Comparison of ENCODE assay signal across 8 mouse cellular contexts in genomic region chr17:35058911-35059892, GRCm38 (mm10). TPM values are rescaled to one million over a fixed set of nuclear protein-coding genes. Genes with fewer than 3 reads are reported as not detected.
DNase-seq lines count a peak whose midpoint lies in the region; ATAC-seq and TF ChIP-seq lines count a peak whose summit lies in the region.

Gene Ddah2 (plus strand): TSS chr17:35059035.

- H3K4me3 ChIP-seq in C2C12 (ENCODE audit: insufficient read depth, poor library complexity, severe bottlenecking), result peak within 1 kb of the TSS; percentile 37
- H3K4me3 ChIP-seq in bone marrow macrophage, adult 2 months (ENCODE audit: insufficient read depth, low read length), result peak within 1 kb of the TSS; percentile 57
- H3K4me3 ChIP-seq in erythroblast, embryonic 14.5 days (replicated peaks), result peak within 1 kb of the TSS; percentile 64
- H3K4me3 ChIP-seq in heart, embryonic 11.5 days (ENCODE audit: low read depth, low read length), result peak within 1 kb of the TSS; percentile 77
- H3K4me3 ChIP-seq in kidney, embryonic 15.5 days (replicated peaks), result peak within 1 kb of the TSS; percentile 83
- H3K4me3 ChIP-seq in liver, embryonic 13.5 days (replicated peaks), result peak within 1 kb of the TSS; percentile 65
- H3K4me3 ChIP-seq in stomach, embryonic 15.5 days (replicated peaks), result peak within 1 kb of the TSS; percentile 69

- H3K9me3 ChIP-seq in erythroblast, embryonic 14.5 days (ENCODE audit: control insufficient read depth, low read length), result no peaks in the 10 kb centered on the region
- no peaks in the 10 kb centered on the region for H3K9me3 ChIP-seq in heart, embryonic 11.5 days (replicated peaks; ENCODE audit: control insufficient read depth, low read length)
- H3K9me3 ChIP-seq in kidney, embryonic 15.5 days (replicated peaks), result no peaks in the 10 kb centered on the region
- H3K9me3 ChIP-seq in liver, embryonic 13.5 days (replicated peaks), result no peaks in the 10 kb centered on the region
- no peaks in the 10 kb centered on the region for H3K9me3 ChIP-seq in stomach, embryonic 15.5 days

- peaks cover 21% of the 10 kb centered on the region for H3K79me2 ChIP-seq in C2C12 (ENCODE audit: control insufficient read depth, insufficient read depth)

- H3K79me3 ChIP-seq in C2C12 (ENCODE audit: low read depth), result peaks cover 8% of the 10 kb centered on the region

- peak within 1 kb of the TSS; percentile 77 for H3ac ChIP-seq in C2C12 (ENCODE audit: control insufficient read depth, insufficient read length, low read depth)

- H3K4me1 ChIP-seq in bone marrow macrophage, adult 2 months (ENCODE audit: control insufficient read depth, insufficient read depth, low read length), result peaks cover 1% of the 10 kb centered on the region; the same call in 1 of the 2 replicates
- H3K4me1 ChIP-seq in erythroblast, embryonic 14.5 days (ENCODE audit: control insufficient read depth), result peaks cover 57% of the 10 kb centered on the region
- peaks cover 16% of the 10 kb centered on the region for H3K4me1 ChIP-seq in heart, embryonic 11.5 days (ENCODE audit: control insufficient read depth, insufficient read depth, low read length)
- H3K4me1 ChIP-seq in kidney, embryonic 15.5 days, result peaks cover 43% of the 10 kb centered on the region
- peaks cover 67% of the 10 kb centered on the region for H3K4me1 ChIP-seq in liver, embryonic 13.5 days (replicated peaks)
- peaks cover 43% of the 10 kb centered on the region for H3K4me1 ChIP-seq in stomach, embryonic 15.5 days

- no peak for TF ChIP-seq POLR2A in bone marrow macrophage, adult 2 months (IDR thresholded peaks at IDR 0.05; ENCODE audit: borderline replicate concordance, low read depth, low read length)

- no peak within 1 kb of the TSS for H3K27ac ChIP-seq in bone marrow macrophage, adult 2 months (ENCODE audit: insufficient read depth, low read depth, low read length)
- peak within 1 kb of the TSS; percentile 91 for H3K27ac ChIP-seq in heart, embryonic 11.5 days (ENCODE audit: low read depth, low read length)
- H3K27ac ChIP-seq in kidney, embryonic 15.5 days, result peak within 1 kb of the TSS; percentile 97
- H3K27ac ChIP-seq in liver, embryonic 13.5 days, result peak within 1 kb of the TSS; percentile 44
- peak within 1 kb of the TSS; percentile 91 for H3K27ac ChIP-seq in stomach, embryonic 15.5 days

- peak within 1 kb of the TSS; percentile 94 for H3K9ac ChIP-seq in heart, embryonic 11.5 days (ENCODE audit: low read depth, low read length)
- peak within 1 kb of the TSS; percentile 86 for H3K9ac ChIP-seq in kidney, embryonic 15.5 days
- peak within 1 kb of the TSS; percentile 70 for H3K9ac ChIP-seq in liver, embryonic 13.5 days
- H3K9ac ChIP-seq in stomach, embryonic 15.5 days, result peak within 1 kb of the TSS; percentile 78

- WGBS in heart, embryonic 11.5 days (ENCODE audit: insufficient replicate concordance), result under 1% methylated on average over 57 of the region's 57 CpGs
- WGBS in kidney, embryonic 15.5 days, result under 1% methylated on average over 57 of the region's 57 CpGs
- WGBS in liver, embryonic 13.5 days (ENCODE audit: insufficient replicate concordance), result under 1% methylated on average over 57 of the region's 57 CpGs
- WGBS in stomach, embryonic 15.5 days, result under 1% methylated on average over 57 of the region's 57 CpGs

- peak; percentile 75 for DNase-seq in liver, embryonic 13.5 days
- peak; percentile 94 for DNase-seq in neural tube, embryonic 10.5 days (ENCODE audit: extremely low spot score, low spot score)

- H3K4me2 ChIP-seq in heart, embryonic 11.5 days, result peak within 1 kb of the TSS; percentile 77
- H3K4me2 ChIP-seq in kidney, embryonic 15.5 days, result peak within 1 kb of the TSS; percentile 74
- peak within 1 kb of the TSS; percentile 92 for H3K4me2 ChIP-seq in liver, embryonic 13.5 days
- peak within 1 kb of the TSS; percentile 83 for H3K4me2 ChIP-seq in stomach, embryonic 15.5 days

- peak; percentile 88 for ATAC-seq in heart, embryonic 11.5 days (replicated peaks; ENCODE audit: insufficient number of reproducible peaks, low FRiP score, low TSS enrichment)
- peak; percentile 93 for ATAC-seq in kidney, embryonic 15.5 days (replicated peaks; ENCODE audit: low FRiP score)
- peak; percentile 74 for ATAC-seq in liver, embryonic 13.5 days (ENCODE audit: low read depth)
- ATAC-seq in stomach, embryonic 15.5 days (ENCODE audit: insufficient read depth, low FRiP score, low read depth), result peak; percentile 86

- no peaks in the 10 kb centered on the region for H3K27me3 ChIP-seq in C2C12 (ENCODE audit: control insufficient read depth, insufficient read depth, insufficient read length)
- H3K27me3 ChIP-seq in erythroblast, embryonic 14.5 days (ENCODE audit: control insufficient read depth), result peaks cover 27% of the 10 kb centered on the region
- peaks cover 11% of the 10 kb centered on the region; the same call in 1 of the 2 replicates for H3K27me3 ChIP-seq in heart, embryonic 11.5 days (ENCODE audit: control insufficient read depth, insufficient read depth, low read length)
- H3K27me3 ChIP-seq in kidney, embryonic 15.5 days, result no peaks in the 10 kb centered on the region
- peaks cover 35% of the 10 kb centered on the region for H3K27me3 ChIP-seq in liver, embryonic 13.5 days
- H3K27me3 ChIP-seq in stomach, embryonic 15.5 days (replicated peaks), result no peaks in the 10 kb centered on the region

- H3K36me3 ChIP-seq in C2C12 (ENCODE audit: control insufficient read depth, insufficient read depth), result peaks cover 60% of the 10 kb centered on the region
- peaks cover 39% of the 10 kb centered on the region for H3K36me3 ChIP-seq in erythroblast, embryonic 14.5 days (ENCODE audit: control insufficient read depth)
- peaks cover 33% of the 10 kb centered on the region for H3K36me3 ChIP-seq in heart, embryonic 11.5 days (ENCODE audit: control insufficient read depth, insufficient read depth, low read length)
- peaks cover 71% of the 10 kb centered on the region for H3K36me3 ChIP-seq in kidney, embryonic 15.5 days
- H3K36me3 ChIP-seq in liver, embryonic 13.5 days, result peaks cover 51% of the 10 kb centered on the region
- peaks cover 44% of the 10 kb centered on the region for H3K36me3 ChIP-seq in stomach, embryonic 15.5 days

- TF ChIP-seq CTCF in C2C12 (IDR thresholded peaks at IDR 0.05; ENCODE audit: control insufficient read depth, insufficient read depth, insufficient read length), result peak; percentile 78
- TF ChIP-seq CTCF in bone marrow macrophage, adult 2 months (IDR thresholded peaks at IDR 0.05; ENCODE audit: low read depth, low read length), result peak; percentile 65

TF ChIP-seq in C2C12, 6 proteins besides CTCF, POLR2A, EP300 and RAD21:
- TF ChIP-seq USF1 (IDR thresholded peaks at IDR 0.05; ENCODE audit: low read depth), result no peak
- TF ChIP-seq CEBPB (IDR thresholded peaks at IDR 0.05; ENCODE audit: low read depth), result no peak
- TF ChIP-seq MAX (IDR thresholded peaks at IDR 0.05), result no peak
- TF ChIP-seq MYOD1 (IDR thresholded peaks at IDR 0.05; ENCODE audit: control insufficient read depth, insufficient read length, low read depth), result peak; percentile 62
TF ChIP-seq in C2C12: peak in this region for 1.

RNA-seq across cellular contexts. Expression of gene Ddah2, which starts in this region (rescaled TPM):
- 129 TPM for polyA plus RNA-seq in C2C12 (2012; fragmentation: generic; extraction: Trizol)
- polyA plus RNA-seq in bone marrow macrophage, adult 2 months (2012; ENCODE audit: insufficient read depth, insufficient read length, missing spikeins), result 9.0 and 10.9 TPM in 2 replicates
- polyA plus RNA-seq in erythroblast, embryonic 14.5 days (2012), result 0.78 and 0.92 TPM in 2 replicates
- 213 and 217 TPM in 2 replicates for polyA plus RNA-seq in heart, embryonic 11.5 days (2014; fragmentation: Nextera tagmentation; extraction: Ambion mirVana)
- polyA plus RNA-seq in kidney, embryonic 15.5 days (2015; fragmentation: Nextera tagmentation; extraction: Ambion mirVana), result 324 and 356 TPM in 2 replicates
- polyA plus RNA-seq in liver, embryonic 13.5 days (2015; fragmentation: Nextera tagmentation; extraction: Ambion mirVana), result 28.9 and 30.6 TPM in 2 replicates
- polyA plus RNA-seq in stomach, embryonic 15.5 days (2015; fragmentation: Nextera tagmentation; extraction: Ambion mirVana), result 210 and 216 TPM in 2 replicates
